Mouse (Mus musculus) B cell, adult 2 months (primary cell): ENCODE data around the gene Slc16a8.

Experiments used
- DNase-seq, 2 experiments: peaks; one replicate each; pipeline ENCODE4 v3.0.0; 2022

Gene Slc16a8

GRCm38 (mm10) chr15:79254661-79255060 is at the start of gene Slc16a8:
Gene Slc16a8 (minus strand): TSS chr15:79254761.
- DNase-seq = no peak

- DNase-seq = no peak
These were observed 49.2 kb upstream of the Slc16a8 start for GRCm38 (mm10) chr15:79303725-79304124.

GRCm38 (mm10) chr15:79299563-79300155 is 45.1 kb upstream of the Slc16a8 start:
- no peak for DNase-seq

GRCm38 (mm10) chr15:79298553-79298952 is 44.0 kb upstream of the Slc16a8 start:
- no peak for DNase-seq

- DNase-seq = no peak
These were observed 38.2 kb upstream of the Slc16a8 start for GRCm38 (mm10) chr15:79292779-79293178.

GRCm38 (mm10) chr15:79290340-79290739 is 35.8 kb upstream of the Slc16a8 start:
- DNase-seq = no peak

- no peak for DNase-seq
These were observed 34.9 kb upstream of the Slc16a8 start for GRCm38 (mm10) chr15:79289441-79289840.

- no peak for DNase-seq
These were observed 33.8 kb upstream of the Slc16a8 start for GRCm38 (mm10) chr15:79288387-79288786.

- no peak for DNase-seq
These were observed 32.5 kb upstream of the Slc16a8 start for GRCm38 (mm10) chr15:79287091-79287490.

- no peak for DNase-seq
These were observed 31.6 kb upstream of the Slc16a8 start for GRCm38 (mm10) chr15:79286141-79286540.

- no peak for DNase-seq
These were observed 30.8 kb upstream of the Slc16a8 start, which contains the start of gene Baiap2l2 for GRCm38 (mm10) chr15:79285399-79285798. Gene Baiap2l2 (minus strand): TSS chr15:79285537.

GRCm38 (mm10) chr15:79283371-79283770 is 28.8 kb upstream of the Slc16a8 start:
- no peak for DNase-seq

GRCm38 (mm10) chr15:79282434-79282833 is 27.9 kb upstream of the Slc16a8 start:
- no peak for DNase-seq

GRCm38 (mm10) chr15:79281389-79281788 is 26.8 kb upstream of the Slc16a8 start:
- peak; percentile 17 to 22 for DNase-seq

GRCm38 (mm10) chr15:79280850-79281249 is 26.3 kb upstream of the Slc16a8 start:
- no peak for DNase-seq

- peak; percentile 48 to 56 for DNase-seq
These were observed 25.6 kb upstream of the Slc16a8 start for GRCm38 (mm10) chr15:79280209-79280608.

- no peak for DNase-seq
These were observed 23.2 kb upstream of the Slc16a8 start for GRCm38 (mm10) chr15:79277728-79278127.

- DNase-seq = no peak
These were observed 18.5 kb upstream of the Slc16a8 start for GRCm38 (mm10) chr15:79273020-79273419.

GRCm38 (mm10) chr15:79271124-79271746 is 16.7 kb upstream of the Slc16a8 start:
- peak; percentile 74 to 76 for DNase-seq

- DNase-seq = peak; percentile 82
These were observed 16.0 kb upstream of the Slc16a8 start for GRCm38 (mm10) chr15:79270317-79271123.

- DNase-seq = no peak
These were observed 14.0 kb upstream of the Slc16a8 start for GRCm38 (mm10) chr15:79268521-79268920.

- no peak for DNase-seq
These were observed 10.8 kb upstream of the Slc16a8 start for GRCm38 (mm10) chr15:79265384-79265783.

- DNase-seq = no peak
These were observed 9.2 kb upstream of the Slc16a8 start for GRCm38 (mm10) chr15:79263726-79264125.

GRCm38 (mm10) chr15:79262786-79263309 is 8.3 kb upstream of the Slc16a8 start:
- no peak for DNase-seq
